Mouse (Mus musculus) ES-Bruce4 (cell line): Measurements from ENCODE around the gene Rbm12b1. TPM values are rescaled to one million over a fixed set of nuclear protein-coding genes. Genes with fewer than 3 reads are reported as not detected.

Experiments used
- H3K27ac ChIP-seq: 2 replicates; pipeline ENCODE4 v1.5.1; 2012; ENCODE audit warnings: low read length, inconsistent platforms; ENCODE audit not compliant: insufficient read depth
- H3K27me3 ChIP-seq: 2 replicates; pipeline ENCODE4 v1.6.1; 2012; ENCODE audit warnings: mild to moderate bottlenecking, low read length, inconsistent platforms; ENCODE audit not compliant: control insufficient read depth, poor library complexity, insufficient read depth, severe bottlenecking
- H3K36me3 ChIP-seq: 2 replicates; pipeline ENCODE4 v1.6.1; 2012; ENCODE audit warnings: inconsistent platforms, mild to moderate bottlenecking, low read length, moderate library complexity; ENCODE audit not compliant: control insufficient read depth, poor library complexity, insufficient read depth, severe bottlenecking
- H3K4me1 ChIP-seq: one replicate; pipeline ENCODE4 v1.8.1; 2011; ENCODE audit warnings: low read length; ENCODE audit not compliant: control insufficient read depth, insufficient read depth
- H3K4me3 ChIP-seq: 2 replicates; pipeline ENCODE4 v1.5.1; 2011; ENCODE audit warnings: low read depth, mild to moderate bottlenecking, low read length
- H3K9ac ChIP-seq: 2 replicates; pipeline ENCODE4 v1.6.1; 2012; ENCODE audit warnings: low read depth, mild to moderate bottlenecking, inconsistent platforms; ENCODE audit not compliant: poor library complexity, severe bottlenecking
- H3K9me3 ChIP-seq: replicated peaks from 2 replicates; pipeline ENCODE4 v1.6.1; 2012; ENCODE audit warnings: mild to moderate bottlenecking, low read length, inconsistent platforms; ENCODE audit not compliant: control insufficient read depth, poor library complexity, insufficient read depth, severe bottlenecking
- EP300 ChIP-seq: IDR thresholded peaks from 2 replicates; pipeline ENCODE4 v1.6.1; 2011; ENCODE audit warnings: low read depth, low read length; ENCODE audit not compliant: insufficient read depth
- POLR2A ChIP-seq: IDR thresholded peaks from one replicate; pipeline ENCODE4 v1.8.1; 2011; ENCODE audit warnings: low read length; ENCODE audit not compliant: insufficient read depth
- polyA plus RNA-seq: library from polyadenylated mRNA; stranded (reverse); fragments of >200 nt; gene quantifications from 2 replicates; pipeline ENCODE4 v1.2.4, GENCODE M21; 2011; ENCODE audit warnings: low read depth; ENCODE audit not compliant: missing spikeins, insufficient read depth, insufficient read length

The Rbm12b1 gene
- polyA plus RNA-seq, 1 experiment, result 7.2 TPM

- H3K9ac ChIP-seq, result no peak overlapping the region
- no peak overlapping the region for H3K4me3 ChIP-seq
- no peaks in the 10 kb centered on the region for H3K36me3 ChIP-seq
- no peak for TF ChIP-seq POLR2A
- no peak for TF ChIP-seq EP300
- no peaks in the 10 kb centered on the region for H3K9me3 ChIP-seq
- no peaks in the 10 kb centered on the region for H3K4me1 ChIP-seq
- no peaks in the 10 kb centered on the region for H3K27me3 ChIP-seq
- no peak overlapping the region for H3K27ac ChIP-seq
These were observed 38.9 kb downstream of the Rbm12b1 start for GRCm38 (mm10) chr4:12178992-12179391.

Other genes with a start within 250 kb of the Rbm12b1 start
- gene Gm10604, start 159.0 kb upstream of the Rbm12b1 start, polyA plus RNA-seq, result not detected in 2 replicates
- gene Rbm12b2, start 50.8 kb upstream of the Rbm12b1 start, polyA plus RNA-seq, result 19.1 and 20.9 TPM in 2 replicates
- gene Fam92a, start 31.8 kb downstream of the Rbm12b1 start, polyA plus RNA-seq, result 38.5 and 45.8 TPM in 2 replicates